Mouse (Mus musculus): Measurements from ENCODE around the gene Slc8a1. TPM values are rescaled to one million over a fixed set of nuclear protein-coding genes. Genes with fewer than 3 reads are reported as not detected.

Gene Slc8a1
- polyA plus RNA-seq, 2 experiments = 0.42 to 0.65 TPM

DNA sequence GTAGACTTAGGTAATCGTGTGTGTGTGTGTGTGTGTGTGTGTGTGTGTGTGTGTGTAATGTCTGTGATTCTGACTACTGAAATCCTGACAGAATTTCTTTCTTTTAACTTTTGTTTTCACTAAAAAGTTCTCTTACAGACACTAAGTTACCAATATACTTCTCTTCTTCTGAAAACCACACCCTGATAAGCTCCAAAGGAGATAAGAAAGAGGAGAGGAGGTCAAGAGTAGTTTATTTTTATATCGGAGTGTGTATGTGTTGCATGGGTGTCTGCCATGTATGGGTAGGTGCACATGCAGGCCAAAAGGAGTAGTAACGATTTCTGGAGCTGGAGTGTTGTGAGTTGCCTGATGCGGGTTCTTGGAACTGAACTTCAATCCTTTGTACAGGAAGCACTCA lies 36.5 kb downstream of the Slc8a1 start:
- DNase-seq (ENCODE audit: low read depth in 3 of 3, low spot score in 3 of 3) = no peak
- no peaks in the 10 kb centered on the region for H3K9me3 ChIP-seq (ENCODE audit: control insufficient read depth, low read length)
- no peaks in the 10 kb centered on the region for H3K36me3 ChIP-seq (replicated peaks; ENCODE audit: control insufficient read depth, insufficient read depth, low read depth)
- no peak for TF ChIP-seq CTCF (IDR thresholded peaks at IDR 0.05; ENCODE audit: low read depth)
- no peak for TF ChIP-seq EP300 (IDR thresholded peaks at IDR 0.05; ENCODE audit: low read depth)
- no peak for ATAC-seq (ENCODE audit: insufficient read depth)
- H3K4me1 ChIP-seq (replicated peaks; ENCODE audit: control insufficient read depth in 2 of 2, insufficient read depth in 2 of 2, low read length in 1 of 2) = peaks cover 0 to 5% of the 10 kb centered on the region in 2 experiments; a peak in 1 of 4 replicates
- no peaks in the 10 kb centered on the region for H3K27me3 ChIP-seq (ENCODE audit: control insufficient read depth, insufficient read depth, low read length)
- H3K4me3 ChIP-seq (ENCODE audit: insufficient read depth in 1 of 2, low read depth in 2 of 2, low read length in 2 of 2) = no peak overlapping the region
- H3K27ac ChIP-seq = no peak overlapping the region
- no peak overlapping the region for H3K4me2 ChIP-seq (ENCODE audit: low read depth)
- no peak overlapping the region for H3K9ac ChIP-seq (replicated peaks)
- WGBS (ENCODE audit: insufficient replicate concordance) = 43% methylated on average over 4 of the region's 4 CpGs

DNA sequence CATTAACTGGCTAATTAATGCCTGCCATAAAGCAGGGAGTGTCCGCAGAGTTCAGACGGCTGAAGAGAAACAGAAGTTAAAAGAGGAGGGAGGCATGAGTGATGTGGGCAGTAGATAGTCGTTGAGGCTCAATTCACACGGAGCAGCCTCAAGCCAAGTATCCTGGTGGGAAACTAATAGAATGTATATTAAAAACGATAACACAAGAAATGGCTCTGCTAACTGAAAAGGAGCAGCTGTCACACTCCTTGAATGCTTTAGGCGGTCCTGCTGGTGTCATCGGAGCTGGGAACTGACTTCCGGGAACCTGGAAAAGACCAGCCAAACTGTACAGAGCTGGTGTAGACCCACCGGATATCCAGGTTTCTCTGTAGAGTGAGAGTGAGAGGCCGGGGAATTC lies 39.4 kb downstream of the Slc8a1 start:
- Histone ChIP-seq H3K4me1 (replicated peaks; ENCODE audit: control insufficient read depth in 2 of 2, insufficient read depth in 2 of 2, low read length in 1 of 2) (0 out of 4 replicates have a peak, but pooled peaks cover 0 to 5% of the 10 kb centered on the region in 2 experiments), H3K4me2 (ENCODE audit: low read depth) (no peak overlapping the region), H3K9ac (replicated peaks) (no peak overlapping the region), H3K9me3 (ENCODE audit: control insufficient read depth, low read length) (no peaks in the 10 kb centered on the region), H3K27ac (no peak overlapping the region), H3K27me3 (ENCODE audit: control insufficient read depth, insufficient read depth, low read length) (no peaks in the 10 kb centered on the region), H3K4me3 (ENCODE audit: insufficient read depth in 1 of 2, low read depth in 2 of 2, low read length in 2 of 2) (no peak overlapping the region), H3K36me3 (replicated peaks; ENCODE audit: control insufficient read depth, insufficient read depth, low read depth) (no peaks in the 10 kb centered on the region)
- ATAC-seq (ENCODE audit: insufficient read depth) (no peak), DNase-seq (ENCODE audit: low read depth in 3 of 3, low spot score in 3 of 3) (no peak)
- WGBS (ENCODE audit: insufficient replicate concordance) = 40% methylated on average over 10 of the region's 10 CpGs
- TF ChIP-seq EP300 (IDR thresholded peaks at IDR 0.05; ENCODE audit: low read depth) (no peak), CTCF (IDR thresholded peaks at IDR 0.05; ENCODE audit: low read depth) (no peak)

- TF ChIP-seq CTCF (IDR thresholded peaks at IDR 0.05; ENCODE audit: low read depth) = no peak
- no peak for TF ChIP-seq EP300 (IDR thresholded peaks at IDR 0.05; ENCODE audit: low read depth)
- DNase-seq (ENCODE audit: low read depth in 3 of 3, low spot score in 3 of 3) = no peak
- Histone ChIP-seq H3K36me3 (replicated peaks; ENCODE audit: control insufficient read depth, insufficient read depth, low read depth) (no peaks in the 10 kb centered on the region), H3K27ac (no peak overlapping the region), H3K9me3 (ENCODE audit: control insufficient read depth, low read length) (no peaks in the 10 kb centered on the region), H3K4me3 (ENCODE audit: insufficient read depth in 1 of 2, low read depth in 2 of 2, low read length in 2 of 2) (no peak overlapping the region), H3K4me1 (replicated peaks; ENCODE audit: control insufficient read depth in 2 of 2, insufficient read depth in 2 of 2, low read length in 1 of 2) (0 out of 4 replicates have a peak, but pooled peaks cover 0 to 5% of the 10 kb centered on the region in 2 experiments), H3K27me3 (ENCODE audit: control insufficient read depth, insufficient read depth, low read length) (no peaks in the 10 kb centered on the region), H3K9ac (replicated peaks) (no peak overlapping the region), H3K4me2 (ENCODE audit: low read depth) (no peak overlapping the region)
- WGBS (ENCODE audit: insufficient replicate concordance) = 27% methylated on average over 2 of the region's 2 CpGs
- no peak for ATAC-seq (ENCODE audit: insufficient read depth)
These were observed 40.5 kb downstream of the Slc8a1 start for GRCm38 (mm10) chr17:81697695-81698094.

- no peak for ATAC-seq (ENCODE audit: insufficient read depth)
- no peak for TF ChIP-seq CTCF (IDR thresholded peaks at IDR 0.05; ENCODE audit: low read depth)
- no peak for TF ChIP-seq EP300 (IDR thresholded peaks at IDR 0.05; ENCODE audit: low read depth)
- WGBS (ENCODE audit: insufficient replicate concordance) = 30% methylated on average over 1 of the region's 1 CpGs
- Histone ChIP-seq H3K9ac (replicated peaks) (no peak overlapping the region), H3K4me2 (ENCODE audit: low read depth) (no peak overlapping the region), H3K4me3 (ENCODE audit: insufficient read depth in 1 of 2, low read depth in 2 of 2, low read length in 2 of 2) (no peak overlapping the region), H3K27me3 (ENCODE audit: control insufficient read depth, insufficient read depth, low read length) (no peaks in the 10 kb centered on the region), H3K36me3 (replicated peaks; ENCODE audit: control insufficient read depth, insufficient read depth, low read depth) (no peaks in the 10 kb centered on the region), H3K9me3 (ENCODE audit: control insufficient read depth, low read length) (no peaks in the 10 kb centered on the region), H3K27ac (no peak overlapping the region), H3K4me1 (replicated peaks; ENCODE audit: control insufficient read depth in 2 of 2, insufficient read depth in 2 of 2, low read length in 1 of 2) (0 out of 4 replicates have a peak, but pooled peaks cover 0 to 5% of the 10 kb centered on the region in 2 experiments)
- DNase-seq (ENCODE audit: low read depth in 3 of 3, low spot score in 3 of 3) = no peak
These were observed 43.2 kb downstream of the Slc8a1 start for GRCm38 (mm10) chr17:81694977-81695376.

DNA sequence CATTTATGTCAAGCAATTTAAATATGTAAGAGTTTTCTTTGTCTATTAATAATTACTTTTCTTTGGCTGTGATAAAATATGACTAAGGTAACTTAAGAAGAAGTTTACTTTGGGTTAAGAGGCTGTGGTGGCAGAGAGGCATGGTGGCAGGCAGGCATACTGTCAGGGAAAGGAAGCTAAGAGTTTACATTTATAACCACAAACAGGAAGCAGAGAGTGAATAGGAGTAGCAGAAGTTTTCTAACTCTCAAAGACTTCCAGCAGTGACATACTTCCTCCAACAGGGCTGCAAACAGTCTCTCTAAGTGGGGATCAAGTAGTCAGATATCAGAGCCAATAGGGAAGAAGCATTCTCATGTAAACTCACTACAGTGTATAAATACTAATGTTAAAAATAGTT lies 58.6 kb downstream of the Slc8a1 start:
- Histone ChIP-seq H3K4me2 (ENCODE audit: low read depth) (no peak overlapping the region), H3K4me3 (ENCODE audit: insufficient read depth in 1 of 2, low read depth in 2 of 2, low read length in 2 of 2) (no peak overlapping the region), H3K4me1 (replicated peaks; ENCODE audit: control insufficient read depth in 2 of 2, insufficient read depth in 2 of 2, low read length in 1 of 2) (no peaks in the 10 kb centered on the region), H3K27me3 (ENCODE audit: control insufficient read depth, insufficient read depth, low read length) (no peaks in the 10 kb centered on the region), H3K9me3 (ENCODE audit: control insufficient read depth, low read length) (no peaks in the 10 kb centered on the region; the same call in 1 of the 2 replicates), H3K36me3 (replicated peaks; ENCODE audit: control insufficient read depth, insufficient read depth, low read depth) (no peaks in the 10 kb centered on the region), H3K9ac (replicated peaks) (no peak overlapping the region), H3K27ac (no peak overlapping the region)
- ATAC-seq (ENCODE audit: insufficient read depth) (no peak), DNase-seq (ENCODE audit: low read depth in 3 of 3, low spot score in 3 of 3) (no peak)
- TF ChIP-seq CTCF (IDR thresholded peaks at IDR 0.05; ENCODE audit: low read depth) (no peak), EP300 (IDR thresholded peaks at IDR 0.05; ENCODE audit: low read depth) (no peak)
